Mouse (Mus musculus) liver, postnatal 0 days (tissue): ENCODE results near the gene Ncf2. TPM values are rescaled to one million over a fixed set of nuclear protein-coding genes. Genes with fewer than 3 reads are reported as not detected.

Source experiments
- ATAC-seq: fragments of 200-750 bp; cut with Nextera tagmentation; 2 replicates; pipeline ENCODE4 v1.8.0; 2017; ENCODE audit warnings: mild to moderate bottlenecking, moderate library complexity
- DNase-seq: peaks from one replicate; pipeline ENCODE4 v3.0.0-alpha.2; 2016
- H3K27ac ChIP-seq: fragments of 300-500 bp; sonication (generic); 2 replicates; pipeline ENCODE4 v1.5.1; 2014; ENCODE audit warnings: antibody characterized with exemption, moderate library complexity, mild to moderate bottlenecking, low read depth
- H3K27me3 ChIP-seq: fragments of 300-500 bp; sonication (generic); 2 replicates; pipeline ENCODE4 v1.6.1; 2014; ENCODE audit warnings: low read length, control low read depth, mixed read lengths; ENCODE audit not compliant: insufficient read depth
- H3K36me3 ChIP-seq: fragments of 300-500 bp; sonication (generic); replicated peaks from 2 replicates; pipeline ENCODE4 v1.6.1; 2014; ENCODE audit warnings: mild to moderate bottlenecking, control low read depth, low read length, moderate library complexity, mixed read lengths; ENCODE audit not compliant: insufficient read depth
- H3K4me1 ChIP-seq: fragments of 300-500 bp; sonication (generic); 2 replicates; pipeline ENCODE4 v1.6.1; 2014; ENCODE audit warnings: antibody characterized with exemption, mild to moderate bottlenecking, control low read depth; ENCODE audit not compliant: insufficient read depth
- H3K4me2 ChIP-seq: fragments of 300-500 bp; sonication (generic); 2 replicates; pipeline ENCODE4 v1.6.1; 2014; ENCODE audit warnings: low read depth, mild to moderate bottlenecking, low read length, moderate library complexity, mixed read lengths
- H3K4me3 ChIP-seq: fragments of 300-500 bp; sonication (generic); 2 replicates; pipeline ENCODE4 v1.5.1; 2014; ENCODE audit warnings: low read depth, low read length
- H3K9ac ChIP-seq: fragments of 300-500 bp; sonication (generic); replicated peaks from 2 replicates; pipeline ENCODE4 v1.6.1; 2014; ENCODE audit warnings: mild to moderate bottlenecking, moderate library complexity
- H3K9me3 ChIP-seq: fragments of 300-500 bp; sonication (generic); 2 replicates; pipeline ENCODE4 v1.6.1; 2016; ENCODE audit warnings: mild to moderate bottlenecking, control low read depth, low read length, mixed read lengths
- CTCF ChIP-seq: sonication (generic); IDR thresholded peaks from 2 replicates; pipeline ENCODE4 v1.5.1; 2016; ENCODE audit warnings: antibody characterized with exemption, low read depth
- EP300 ChIP-seq: IDR thresholded peaks from 2 replicates; pipeline ENCODE4 v1.6.1; 2016; ENCODE audit warnings: antibody characterized with exemption, low read depth, mild to moderate bottlenecking
- WGBS: fragments of 180-500 bp; shearing (Covaris S2); extraction: QIAGEN DNeasy Blood & Tissue Kit; methylation state at CpG from one replicate; pipeline ENCODE4 v1.1.7; 2014; ENCODE audit not compliant: insufficient replicate concordance; 5-methylcytosine and 5-hydroxymethylcytosine counted together
- polyA plus RNA-seq: library from polyadenylated mRNA; unstranded; fragments of >200 nt; fragmentation: Nextera tagmentation; extraction: Ambion mirVana; gene quantifications from 2 replicates; pipeline ENCODE4 v1.2.1, GENCODE M21; 2015

Gene Ncf2
- polyA plus RNA-seq, 1 experiment from 2014 or later: 13.8 TPM

- no peak for DNase-seq
- no peak overlapping the region for H3K4me2 ChIP-seq
- no peaks in the 10 kb centered on the region for H3K27me3 ChIP-seq
- no peak overlapping the region for H3K4me3 ChIP-seq
- no peaks in the 10 kb centered on the region for H3K9me3 ChIP-seq
- no peak for ATAC-seq
- WGBS: 73% methylated on average over 5 of the region's 5 CpGs
- H3K9ac ChIP-seq: no peak overlapping the region
- no peaks in the 10 kb centered on the region for H3K4me1 ChIP-seq
- peaks cover 8% of the 10 kb centered on the region; the same call in 1 of the 2 replicates for H3K36me3 ChIP-seq
- TF ChIP-seq CTCF (no peak), EP300 (no peak)
- no peak overlapping the region for H3K27ac ChIP-seq
These were observed 26.5 kb downstream of the Ncf2 start for GRCm38 (mm10) chr1:152826446-152826845.

- no peak overlapping the region for H3K4me2 ChIP-seq
- no peak for TF ChIP-seq CTCF
- TF ChIP-seq EP300: no peak
- H3K9me3 ChIP-seq: no peaks in the 10 kb centered on the region
- DNase-seq (no peak), ATAC-seq (no peak)
- no peaks in the 10 kb centered on the region for H3K27me3 ChIP-seq
- no peak overlapping the region for H3K9ac ChIP-seq
- H3K36me3 ChIP-seq: peaks cover 14% of the 10 kb centered on the region; the same call in 1 of the 2 replicates
- WGBS: 78% methylated on average over 5 of the region's 5 CpGs
- no peaks in the 10 kb centered on the region for H3K4me1 ChIP-seq
- no peak overlapping the region for H3K4me3 ChIP-seq
- no peak overlapping the region for H3K27ac ChIP-seq
These were observed 28.2 kb downstream of the Ncf2 start for GRCm38 (mm10) chr1:152828168-152828567.

- no peak for TF ChIP-seq EP300
- TF ChIP-seq CTCF: no peak
- Histone ChIP-seq H3K27me3 (no peaks in the 10 kb centered on the region), H3K27ac (no peak overlapping the region), H3K9ac (no peak overlapping the region), H3K4me2 (no peak overlapping the region), H3K36me3 (peaks cover 14% of the 10 kb centered on the region; the same call in 1 of the 2 replicates), H3K9me3 (no peaks in the 10 kb centered on the region), H3K4me3 (no peak overlapping the region), H3K4me1 (no peaks in the 10 kb centered on the region)
- WGBS: 84% methylated on average over 10 of the region's 10 CpGs
- ATAC-seq (no peak), DNase-seq (no peak)
These were observed 28.8 kb downstream of the Ncf2 start for GRCm38 (mm10) chr1:152828637-152829355.

GRCm38 (mm10) chr1:152830054-152830453 is 30.1 kb downstream of the Ncf2 start:
- TF ChIP-seq CTCF (no peak), EP300 (no peak)
- no peak for ATAC-seq
- H3K9ac ChIP-seq: no peak overlapping the region

GRCm38 (mm10) chr1:152831003-152831402 is 31.0 kb downstream of the Ncf2 start:
- Histone ChIP-seq H3K9me3 (no peaks in the 10 kb centered on the region), H3K27ac (no peak overlapping the region), H3K27me3 (no peaks in the 10 kb centered on the region), H3K4me2 (no peak overlapping the region), H3K4me3 (no peak overlapping the region), H3K36me3 (peaks cover 27% of the 10 kb centered on the region), H3K9ac (no peak overlapping the region), H3K4me1 (no peaks in the 10 kb centered on the region)
- TF ChIP-seq CTCF (no peak), EP300 (no peak)
- ATAC-seq (no peak), DNase-seq (no peak)
- WGBS: 81% methylated on average over 8 of the region's 8 CpGs

More at GRCm38 (mm10) chr1:152830054-152830453, 30.1 kb downstream of the Ncf2 start:
- WGBS: 84% methylated on average over 9 of the region's 9 CpGs
- Histone ChIP-seq H3K36me3 (peaks cover 20% of the 10 kb centered on the region; the same call in 1 of the 2 replicates), H3K4me2 (no peak overlapping the region), H3K4me3 (no peak overlapping the region), H3K4me1 (no peaks in the 10 kb centered on the region), H3K9me3 (no peaks in the 10 kb centered on the region), H3K27me3 (no peaks in the 10 kb centered on the region), H3K27ac (no peak overlapping the region)
- no peak for DNase-seq

- ATAC-seq (no peak), DNase-seq (no peak)
- Histone ChIP-seq H3K4me1 (no peaks in the 10 kb centered on the region), H3K9me3 (no peaks in the 10 kb centered on the region), H3K27me3 (no peaks in the 10 kb centered on the region), H3K4me2 (no peak overlapping the region), H3K36me3 (peaks cover 30% of the 10 kb centered on the region), H3K9ac (no peak overlapping the region), H3K27ac (no peak overlapping the region), H3K4me3 (no peak overlapping the region)
- 78% methylated on average over 5 of the region's 5 CpGs for WGBS
- TF ChIP-seq EP300 (no peak), CTCF (no peak)
These were observed 31.6 kb downstream of the Ncf2 start for GRCm38 (mm10) chr1:152831619-152832018.
